Mouse (Mus musculus) neural tube, embryonic 12.5 days (tissue): ENCODE measurements around the gene Abl2. TPM values are rescaled to one million over a fixed set of nuclear protein-coding genes. Genes with fewer than 3 reads are reported as not detected.

Experiments used
- ATAC-seq: fragments of 200-750 bp; cut with Nextera tagmentation; 2 replicates; pipeline ENCODE4 v1.8.0; 2017; ENCODE audit warnings: low read depth, mild to moderate bottlenecking, moderate TSS enrichment, moderate library complexity; ENCODE audit not compliant: low FRiP score
- H3K27ac ChIP-seq: fragments of 300-500 bp; sonication (generic); 2 replicates; pipeline ENCODE4 v1.5.1; 2016
- H3K27me3 ChIP-seq: fragments of 300-500 bp; sonication (generic); replicated peaks from 2 replicates; pipeline ENCODE4 v1.6.1; 2016; ENCODE audit warnings: mild to moderate bottlenecking
- H3K36me3 ChIP-seq: fragments of 300-500 bp; sonication (generic); 2 replicates; pipeline ENCODE4 v1.6.1; 2016; ENCODE audit warnings: mild to moderate bottlenecking
- H3K4me1 ChIP-seq: fragments of 300-500 bp; sonication (generic); 2 replicates; pipeline ENCODE4 v1.6.1; 2016
- H3K4me2 ChIP-seq: fragments of 300-500 bp; sonication (generic); replicated peaks from 2 replicates; pipeline ENCODE4 v1.6.1; 2016; ENCODE audit warnings: mild to moderate bottlenecking
- H3K4me3 ChIP-seq: fragments of 300-500 bp; sonication (generic); 2 replicates; pipeline ENCODE4 v1.5.1; 2016
- H3K9ac ChIP-seq: fragments of 300-500 bp; sonication (generic); 2 replicates; pipeline ENCODE4 v1.6.1; 2016; ENCODE audit warnings: mild to moderate bottlenecking
- H3K9me3 ChIP-seq: fragments of 300-500 bp; sonication (generic); 2 replicates; pipeline ENCODE4 v1.6.1; 2016; ENCODE audit warnings: mild to moderate bottlenecking
- WGBS: fragments of 180-500 bp; shearing (Covaris S2); methylation state at CpG from one replicate; pipeline ENCODE4 v1.1.7; 2016; 5-methylcytosine and 5-hydroxymethylcytosine counted together
- polyA plus RNA-seq: library from polyadenylated mRNA; unstranded; fragments of >200 nt; fragmentation: Nextera tagmentation; extraction: Ambion mirVana; gene quantifications from 2 replicates; pipeline ENCODE4 v1.2.1, GENCODE M21; 2016

The Abl2 gene
- polyA plus RNA-seq, 1 experiment from 2014 or later, result 6.3 TPM

GRCm38 (mm10) chr1:156620292-156620909, 61.8 kb downstream of the Abl2 start:
- Histone ChIP-seq H3K4me1 (peaks cover 23% of the 10 kb centered on the region), H3K36me3 (peaks cover 10% of the 10 kb centered on the region), H3K4me3 (no peak overlapping the region), H3K9me3 (no peaks in the 10 kb centered on the region), H3K4me2 (no peak overlapping the region), H3K27ac (no peak overlapping the region), H3K9ac (no peak overlapping the region), H3K27me3 (no peaks in the 10 kb centered on the region)
- WGBS, result 61% methylated on average over 4 of the region's 4 CpGs
- ATAC-seq, result no peak

GRCm38 (mm10) chr1:156620951-156621350, 62.4 kb downstream of the Abl2 start:
- Histone ChIP-seq H3K4me1 (peaks cover 17% of the 10 kb centered on the region), H3K9ac (no peak overlapping the region), H3K27me3 (no peaks in the 10 kb centered on the region), H3K4me2 (no peak overlapping the region), H3K4me3 (no peak overlapping the region), H3K36me3 (peaks cover 15% of the 10 kb centered on the region), H3K27ac (no peak overlapping the region), H3K9me3 (no peaks in the 10 kb centered on the region)
- ATAC-seq, result no peak
- WGBS, result 82% methylated on average over 3 of the region's 3 CpGs

GRCm38 (mm10) chr1:156624231-156624630, 65.6 kb downstream of the Abl2 start:
- H3K4me1 ChIP-seq, result 0 out of 2 replicates have a peak, but pooled peaks cover 5% of the 10 kb centered on the region
- H3K27ac ChIP-seq, result no peak overlapping the region
- H3K9ac ChIP-seq, result no peak overlapping the region
- H3K4me2 ChIP-seq, result no peak overlapping the region
- no peaks in the 10 kb centered on the region for H3K9me3 ChIP-seq
- WGBS, result 79% methylated on average over 1 of the region's 1 CpGs
- H3K27me3 ChIP-seq, result no peaks in the 10 kb centered on the region
- ATAC-seq, result no peak
- H3K4me3 ChIP-seq, result no peak overlapping the region
- H3K36me3 ChIP-seq, result peaks cover 21% of the 10 kb centered on the region

- WGBS, result 83% methylated on average over 4 of the region's 4 CpGs
- Histone ChIP-seq H3K36me3 (peaks cover 42% of the 10 kb centered on the region), H3K9ac (no peak overlapping the region), H3K4me1 (no peaks in the 10 kb centered on the region), H3K27me3 (no peaks in the 10 kb centered on the region), H3K4me2 (no peak overlapping the region), H3K9me3 (no peaks in the 10 kb centered on the region), H3K4me3 (no peak overlapping the region), H3K27ac (no peak overlapping the region)
- no peak for ATAC-seq
These were observed 68.1 kb downstream of the Abl2 start for GRCm38 (mm10) chr1:156626729-156627128.

GRCm38 (mm10) chr1:156629984-156630383, 71.4 kb downstream of the Abl2 start:
- no peak for ATAC-seq
- Histone ChIP-seq H3K27ac (no peak overlapping the region), H3K4me1 (no peaks in the 10 kb centered on the region), H3K4me3 (no peak overlapping the region), H3K36me3 (peaks cover 58% of the 10 kb centered on the region), H3K9me3 (no peaks in the 10 kb centered on the region), H3K4me2 (no peak overlapping the region), H3K9ac (no peak overlapping the region), H3K27me3 (no peaks in the 10 kb centered on the region)
- 94% methylated on average over 8 of the region's 8 CpGs for WGBS

GRCm38 (mm10) chr1:156630965-156631364, 72.4 kb downstream of the Abl2 start:
- Histone ChIP-seq H3K9ac (no peak overlapping the region), H3K27ac (no peak overlapping the region), H3K27me3 (no peaks in the 10 kb centered on the region), H3K36me3 (peaks cover 58% of the 10 kb centered on the region), H3K4me3 (no peak overlapping the region), H3K4me1 (no peaks in the 10 kb centered on the region), H3K9me3 (no peaks in the 10 kb centered on the region), H3K4me2 (no peak overlapping the region)
- ATAC-seq, result no peak

GRCm38 (mm10) chr1:156633095-156633494, 74.5 kb downstream of the Abl2 start:
- Histone ChIP-seq H3K36me3 (peaks cover 67% of the 10 kb centered on the region), H3K9me3 (no peaks in the 10 kb centered on the region), H3K27ac (no peak overlapping the region), H3K27me3 (no peaks in the 10 kb centered on the region), H3K4me1 (no peaks in the 10 kb centered on the region), H3K9ac (no peak overlapping the region), H3K4me3 (no peak overlapping the region), H3K4me2 (no peak overlapping the region)
- WGBS, result 81% methylated on average over 10 of the region's 10 CpGs
- ATAC-seq, result 0 out of 2 replicates have a peak, but pooled peaks have one; percentile 4

- Histone ChIP-seq H3K4me1 (no peaks in the 10 kb centered on the region), H3K4me3 (no peak overlapping the region), H3K9ac (no peak overlapping the region), H3K27ac (no peak overlapping the region), H3K9me3 (no peaks in the 10 kb centered on the region), H3K4me2 (no peak overlapping the region), H3K36me3 (peaks cover 60% of the 10 kb centered on the region), H3K27me3 (no peaks in the 10 kb centered on the region)
- WGBS, result 87% methylated on average over 2 of the region's 2 CpGs
- ATAC-seq, result no peak
These were observed 76.6 kb downstream of the Abl2 start for GRCm38 (mm10) chr1:156635148-156635547.

- WGBS, result 93% methylated on average over 5 of the region's 5 CpGs
- H3K36me3 ChIP-seq, result peaks cover 58% of the 10 kb centered on the region
- no peak overlapping the region for H3K4me3 ChIP-seq
- no peaks in the 10 kb centered on the region for H3K27me3 ChIP-seq
- H3K4me1 ChIP-seq, result no peaks in the 10 kb centered on the region
- no peak overlapping the region for H3K4me2 ChIP-seq
- no peaks in the 10 kb centered on the region for H3K9me3 ChIP-seq
- ATAC-seq, result no peak
- H3K27ac ChIP-seq, result no peak overlapping the region
- no peak overlapping the region for H3K9ac ChIP-seq
These were observed 80.9 kb downstream of the Abl2 start for GRCm38 (mm10) chr1:156639455-156639854.

- ATAC-seq, result no peak
- H3K9me3 ChIP-seq, result no peaks in the 10 kb centered on the region
- no peaks in the 10 kb centered on the region for H3K4me1 ChIP-seq
- no peak overlapping the region for H3K27ac ChIP-seq
- no peak overlapping the region for H3K9ac ChIP-seq
- H3K4me3 ChIP-seq, result no peak overlapping the region
- H3K4me2 ChIP-seq, result no peak overlapping the region
- WGBS, result 81% methylated on average over 4 of the region's 4 CpGs
- H3K36me3 ChIP-seq, result peaks cover 48% of the 10 kb centered on the region
- no peaks in the 10 kb centered on the region for H3K27me3 ChIP-seq
These were observed 82.0 kb downstream of the Abl2 start for GRCm38 (mm10) chr1:156640577-156640976.

GRCm38 (mm10) chr1:156641808-156642207, 83.2 kb downstream of the Abl2 start:
- H3K9me3 ChIP-seq, result no peaks in the 10 kb centered on the region
- no peaks in the 10 kb centered on the region for H3K27me3 ChIP-seq
- H3K4me2 ChIP-seq, result no peak overlapping the region
- no peaks in the 10 kb centered on the region for H3K4me1 ChIP-seq
- ATAC-seq, result no peak
- H3K27ac ChIP-seq, result no peak overlapping the region
- peaks cover 38% of the 10 kb centered on the region for H3K36me3 ChIP-seq
- no peak overlapping the region for H3K9ac ChIP-seq
- H3K4me3 ChIP-seq, result no peak overlapping the region
- 91% methylated on average over 10 of the region's 10 CpGs for WGBS

- Histone ChIP-seq H3K36me3 (peaks cover 33% of the 10 kb centered on the region), H3K27ac (no peak overlapping the region), H3K4me3 (no peak overlapping the region), H3K4me1 (no peaks in the 10 kb centered on the region), H3K4me2 (no peak overlapping the region), H3K9ac (no peak overlapping the region), H3K9me3 (no peaks in the 10 kb centered on the region), H3K27me3 (no peaks in the 10 kb centered on the region)
- ATAC-seq, result no peak
- 75% methylated on average over 12 of the region's 12 CpGs for WGBS
These were observed 84.2 kb downstream of the Abl2 start for GRCm38 (mm10) chr1:156642813-156643212.

- Histone ChIP-seq H3K4me2 (no peak overlapping the region), H3K27me3 (no peaks in the 10 kb centered on the region), H3K36me3 (peaks cover 30% of the 10 kb centered on the region), H3K9ac (no peak overlapping the region), H3K4me1 (no peaks in the 10 kb centered on the region), H3K27ac (no peak overlapping the region), H3K9me3 (no peaks in the 10 kb centered on the region), H3K4me3 (no peak overlapping the region)
- WGBS, result 58% methylated on average over 10 of the region's 10 CpGs
- ATAC-seq, result no peak
These were observed 85.5 kb downstream of the Abl2 start for GRCm38 (mm10) chr1:156644061-156644460.
